8 mouse cellular contexts compared by ENCODE assay signal in genomic region chr4:63480098-63480844, GRCm38 (mm10). TPM values are rescaled to one million over a fixed set of nuclear protein-coding genes. Genes with fewer than 3 reads are reported as not detected.
DNase-seq lines count a peak whose midpoint lies in the region; ATAC-seq and TF ChIP-seq lines count a peak whose summit lies in the region.

No protein-coding gene starts in this region.

- DNase-seq in CD4-positive helper T cell, adult 2 months (ENCODE audit: low read depth, low spot score) = peak; percentile 53
- peak; percentile 20 for DNase-seq in Muller cell, postnatal 12 days (ENCODE audit: inconsistent ontology term)
- DNase-seq in embryo, embryonic 10.5 days (ENCODE audit: low spot score) = peak; percentile 75
- DNase-seq in kidney, postnatal 0 days (ENCODE audit: low spot score) = peak; percentile 72
- DNase-seq in lung, postnatal 25 days (ENCODE audit: low spot score) = peak; percentile 40
- DNase-seq in retina, postnatal 7 days (ENCODE audit: low read depth, low spot score) = peak; percentile 40
- DNase-seq in yolk sac, embryonic 10.5 days (ENCODE audit: low spot score) = no peak

- no peak overlapping the region for H3K27ac ChIP-seq in heart, embryonic 13.5 days (replicated peaks)
- H3K27ac ChIP-seq in kidney, postnatal 0 days = peak overlapping the region; percentile 52

- H3K4me3 ChIP-seq in heart, embryonic 13.5 days = no peak overlapping the region
- no peak overlapping the region for H3K4me3 ChIP-seq in kidney, postnatal 0 days (replicated peaks; ENCODE audit: low read depth, low read length)

- 41% methylated on average over 11 of the region's 11 CpGs for WGBS in heart, embryonic 13.5 days
- 21% methylated on average over 11 of the region's 11 CpGs for WGBS in kidney, postnatal 0 days

- no peak overlapping the region for H3K4me2 ChIP-seq in heart, embryonic 13.5 days
- H3K4me2 ChIP-seq in kidney, postnatal 0 days (ENCODE audit: low read length) = peak overlapping the region; percentile 21; the same call in 1 of the 2 replicates

- ATAC-seq in heart, embryonic 13.5 days (ENCODE audit: extremely low read depth, insufficient number of reproducible peaks, low FRiP score, low TSS enrichment) = no peak
- ATAC-seq in kidney, postnatal 0 days (replicated peaks; ENCODE audit: low FRiP score, low read depth) = peak; percentile 41

- TF ChIP-seq CTCF in kidney, postnatal 0 days (IDR thresholded peaks at IDR 0.05; ENCODE audit: low read depth) = peak; percentile 87

- peaks cover 23% of the 10 kb centered on the region for H3K4me1 ChIP-seq in heart, embryonic 13.5 days
- peaks cover 14% of the 10 kb centered on the region for H3K4me1 ChIP-seq in kidney, postnatal 0 days (replicated peaks; ENCODE audit: insufficient read depth, low read length)

- peak overlapping the region; percentile 40 for H3K9ac ChIP-seq in heart, embryonic 13.5 days
- H3K9ac ChIP-seq in kidney, postnatal 0 days (ENCODE audit: low read depth, low read length) = 0 out of 2 replicates have a peak overlapping the region, but pooled peaks have one; percentile 0

- H3K27me3 ChIP-seq in heart, embryonic 13.5 days (replicated peaks) = no peaks in the 10 kb centered on the region
- no peaks in the 10 kb centered on the region for H3K27me3 ChIP-seq in kidney, postnatal 0 days (ENCODE audit: insufficient read depth, low read length)

- H3K36me3 ChIP-seq in heart, embryonic 13.5 days = no peaks in the 10 kb centered on the region
- H3K36me3 ChIP-seq in kidney, postnatal 0 days (ENCODE audit: insufficient read depth, low read length) = no peaks in the 10 kb centered on the region

- no peaks in the 10 kb centered on the region for H3K9me3 ChIP-seq in heart, embryonic 13.5 days
- H3K9me3 ChIP-seq in kidney, postnatal 0 days (replicated peaks; ENCODE audit: low read length) = no peaks in the 10 kb centered on the region

RNA-seq across cellular contexts. Expression of gene Whrn, which starts 15.5 kb away (rescaled TPM):
- polyA plus RNA-seq in heart, embryonic 13.5 days (2015; fragmentation: Nextera tagmentation; extraction: Ambion mirVana) = 1.7 and 2.8 TPM in 2 replicates
- 3.4 TPM in 2 replicates for polyA plus RNA-seq in kidney, postnatal 0 days (2015; fragmentation: Nextera tagmentation; extraction: Ambion mirVana)
